Mouse (Mus musculus) erythroblast, adult 5-6 weeks (primary cell): Measurements from ENCODE around the gene Gm28053. TPM values are rescaled to one million over a fixed set of nuclear protein-coding genes. Genes with fewer than 3 reads are reported as not detected.

Experiments used
- ATAC-seq: replicated peaks from 2 replicates; pipeline ENCODE4 v1.8.0; 2016; ENCODE audit warnings: moderate number of reproducible peaks, mild to moderate bottlenecking, moderate TSS enrichment, inconsistent platforms; ENCODE audit not compliant: poor library complexity, low FRiP score, severe bottlenecking
- total RNA-seq, 2 experiments: library from RNA; stranded (forward) in 1 of 2; stranded (reverse) in 1 of 2; fragments of 150-400 nt in 1 of 2; fragments of 200-764, 138-1000 nt in 1 of 2; gene quantifications; 2 replicates each; pipeline versions ENCODE4 v1.2.3 to v1.2.4; 2015 to 2017; ENCODE audit warnings: low replicate concordance in 2 of 2

Gm28053 gene
- total RNA-seq, 2 experiments from 2014 or later = 1.8 TPM; not detected in 1

GRCm38 (mm10) chr6:48785601-48786000 is 67.2 kb downstream of the Gm28053 start:
- ATAC-seq = no peak

- ATAC-seq = no peak
Observed at GRCm38 (mm10) chr6:48787867-48788266, 69.5 kb downstream of the Gm28053 start.

GRCm38 (mm10) chr6:48801897-48802296 is 83.5 kb downstream of the Gm28053 start:
- ATAC-seq = no peak

Other genes starting within 250 kb of the Gm28053 start
- not detected in 2 replicates for gene Atp6v0e2, start 181.0 kb upstream of the Gm28053 start, total RNA-seq (2015; ENCODE audit: low replicate concordance)
- not detected in 2 replicates for gene Atp6v0e2, start 181.0 kb upstream of the Gm28053 start, total RNA-seq (2017; ENCODE audit: low replicate concordance)
- gene Lrrc61, start 163.8 kb upstream of the Gm28053 start, total RNA-seq (2015; ENCODE audit: low replicate concordance) = 2.3 and 8.4 TPM in 2 replicates
- gene Lrrc61, start 163.8 kb upstream of the Gm28053 start, total RNA-seq (2017; ENCODE audit: low replicate concordance) = 0.94 and 10.3 TPM in 2 replicates
- not detected in 2 replicates for gene Rarres2, start 145.8 kb upstream of the Gm28053 start, total RNA-seq (2015; ENCODE audit: low replicate concordance)
- not detected in 2 replicates for gene Rarres2, start 145.8 kb upstream of the Gm28053 start, total RNA-seq (2017; ENCODE audit: low replicate concordance)
- gene Gm45021, start 129.0 kb upstream of the Gm28053 start, total RNA-seq (2015; ENCODE audit: low replicate concordance) = not detected in 2 replicates
- not detected in 2 replicates for gene Gm45021, start 129.0 kb upstream of the Gm28053 start, total RNA-seq (2017; ENCODE audit: low replicate concordance)
- gene Repin1, start 124.7 kb upstream of the Gm28053 start, total RNA-seq (2015; ENCODE audit: low replicate concordance) = 2.3 TPM in 2 replicates
- 3.9 TPM in 1 of 2 replicates, not detected in the other for gene Repin1, start 124.7 kb upstream of the Gm28053 start, total RNA-seq (2017; ENCODE audit: low replicate concordance)
- not detected in 2 replicates for gene Gm44965, start 124.7 kb upstream of the Gm28053 start, total RNA-seq (2015; ENCODE audit: low replicate concordance)
- not detected in 2 replicates for gene Gm44965, start 124.7 kb upstream of the Gm28053 start, total RNA-seq (2017; ENCODE audit: low replicate concordance)
- 0.42 TPM in 1 of 2 replicates, not detected in the other for gene Zfp775, start 116.5 kb upstream of the Gm28053 start, total RNA-seq (2015; ENCODE audit: low replicate concordance)
- 0.17 and 0.28 TPM in 2 replicates for gene Zfp775, start 116.5 kb upstream of the Gm28053 start, total RNA-seq (2017; ENCODE audit: low replicate concordance)
- gene AI854703, start 91.8 kb upstream of the Gm28053 start, total RNA-seq (2015; ENCODE audit: low replicate concordance) = not detected in 2 replicates
- gene AI854703, start 91.8 kb upstream of the Gm28053 start, total RNA-seq (2017; ENCODE audit: low replicate concordance) = not detected in 2 replicates
- gene Gimap8, start 71.4 kb upstream of the Gm28053 start, total RNA-seq (2015; ENCODE audit: low replicate concordance) = 1.0 TPM in 1 of 2 replicates, not detected in the other
- 0.26 and 2.5 TPM in 2 replicates for gene Gimap8, start 71.4 kb upstream of the Gm28053 start, total RNA-seq (2017; ENCODE audit: low replicate concordance)
- gene Gimap9, start 42.5 kb upstream of the Gm28053 start, total RNA-seq (2015; ENCODE audit: low replicate concordance) = 6.3 and 12.1 TPM in 2 replicates
- gene Gimap9, start 42.5 kb upstream of the Gm28053 start, total RNA-seq (2017; ENCODE audit: low replicate concordance) = 4.7 and 5.9 TPM in 2 replicates
- gene Gimap4, start 34.1 kb upstream of the Gm28053 start, total RNA-seq (2015; ENCODE audit: low replicate concordance) = 2.7 and 3.3 TPM in 2 replicates
- gene Gimap4, start 34.1 kb upstream of the Gm28053 start, total RNA-seq (2017; ENCODE audit: low replicate concordance) = 4.5 and 5.2 TPM in 2 replicates
- 0.58 and 6.5 TPM in 2 replicates for gene Gimap6, start 10.4 kb upstream of the Gm28053 start, total RNA-seq (2015; ENCODE audit: low replicate concordance)
- 4.2 and 7.2 TPM in 2 replicates for gene Gimap6, start 10.4 kb upstream of the Gm28053 start, total RNA-seq (2017; ENCODE audit: low replicate concordance)
- not detected in 2 replicates for gene Gimap7, start within 50 bp of the Gm28053 start, total RNA-seq (2015; ENCODE audit: low replicate concordance)
- gene Gimap7, start within 50 bp of the Gm28053 start, total RNA-seq (2017; ENCODE audit: low replicate concordance) = 2.6 TPM in 1 of 2 replicates, not detected in the other
- 5.0 TPM in 1 of 2 replicates, not detected in the other for gene Gimap1, start 20.4 kb downstream of the Gm28053 start, total RNA-seq (2015; ENCODE audit: low replicate concordance)
- 0.17 and 1.1 TPM in 2 replicates for gene Gimap1, start 20.4 kb downstream of the Gm28053 start, total RNA-seq (2017; ENCODE audit: low replicate concordance)
- 4.4 TPM in 1 of 2 replicates, not detected in the other for gene Gimap5, start 27.6 kb downstream of the Gm28053 start, total RNA-seq (2015; ENCODE audit: low replicate concordance)
- gene Gimap5, start 27.6 kb downstream of the Gm28053 start, total RNA-seq (2017; ENCODE audit: low replicate concordance) = 2.6 and 6.8 TPM in 2 replicates
- 2.1 TPM in 1 of 2 replicates, not detected in the other for gene Gimap3, start 52.2 kb downstream of the Gm28053 start, total RNA-seq (2015; ENCODE audit: low replicate concordance)
- 1.1 and 2.0 TPM in 2 replicates for gene Gimap3, start 52.2 kb downstream of the Gm28053 start, total RNA-seq (2017; ENCODE audit: low replicate concordance)
- 10.4 and 12.7 TPM in 2 replicates for gene Tmem176a, start 122.3 kb downstream of the Gm28053 start, total RNA-seq (2015; ENCODE audit: low replicate concordance)
- gene Tmem176a, start 122.3 kb downstream of the Gm28053 start, total RNA-seq (2017; ENCODE audit: low replicate concordance) = 1.4 and 3.2 TPM in 2 replicates
- gene Tmem176b, start 122.9 kb downstream of the Gm28053 start, total RNA-seq (2015; ENCODE audit: low replicate concordance) = 11.5 and 22.5 TPM in 2 replicates
- 5.7 and 25.1 TPM in 2 replicates for gene Tmem176b, start 122.9 kb downstream of the Gm28053 start, total RNA-seq (2017; ENCODE audit: low replicate concordance)
- not detected in 2 replicates for gene Aoc1, start 154.3 kb downstream of the Gm28053 start, total RNA-seq (2015; ENCODE audit: low replicate concordance)
- gene Aoc1, start 154.3 kb downstream of the Gm28053 start, total RNA-seq (2017; ENCODE audit: low replicate concordance) = not detected in 2 replicates
- gene 1600015I10Rik, start 211.3 kb downstream of the Gm28053 start, total RNA-seq (2015; ENCODE audit: low replicate concordance) = not detected in 2 replicates
- not detected in 2 replicates for gene 1600015I10Rik, start 211.3 kb downstream of the Gm28053 start, total RNA-seq (2017; ENCODE audit: low replicate concordance)